Mouse (Mus musculus) limb, embryonic 14.5 days (tissue): ENCODE measurements around the gene Ikbkg. TPM values are rescaled to one million over a fixed set of nuclear protein-coding genes. Genes with fewer than 3 reads are reported as not detected.

Experiments used
- ATAC-seq: fragments of 200-750 bp; cut with Nextera tagmentation; 2 replicates; pipeline ENCODE4 v1.8.0; 2017; ENCODE audit warnings: low read depth, moderate number of reproducible peaks, moderate TSS enrichment; ENCODE audit not compliant: low FRiP score
- DNase-seq: peaks from one replicate; pipeline ENCODE4 v3.0.0-alpha.2; 2015; ENCODE audit warnings: low spot score
- H3K27ac ChIP-seq: fragments of 300-500 bp; sonication (generic); replicated peaks from 2 replicates; pipeline ENCODE4 v1.5.1; 2014; ENCODE audit warnings: low read depth, mild to moderate bottlenecking, low read length, moderate library complexity, mixed read lengths
- H3K27me3 ChIP-seq: fragments of 300-500 bp; sonication (generic); 2 replicates; pipeline ENCODE4 v1.6.1; 2014; ENCODE audit warnings: low read length, mixed read lengths; ENCODE audit not compliant: control insufficient read depth, insufficient read depth
- H3K36me3 ChIP-seq: fragments of 300-500 bp; sonication (generic); 2 replicates; pipeline ENCODE4 v1.6.1; 2014; ENCODE audit warnings: mild to moderate bottlenecking, low read length, moderate library complexity, mixed read lengths; ENCODE audit not compliant: control insufficient read depth, insufficient read depth
- H3K4me1 ChIP-seq: fragments of 300-500 bp; sonication (generic); 2 replicates; pipeline ENCODE4 v1.6.1; 2014; ENCODE audit warnings: antibody characterized with exemption, low read length, mixed read lengths; ENCODE audit not compliant: control insufficient read depth, insufficient read depth
- H3K4me2 ChIP-seq: fragments of 300-500 bp; sonication (generic); replicated peaks from 2 replicates; pipeline ENCODE4 v1.6.1; 2014; ENCODE audit warnings: low read depth, mild to moderate bottlenecking, low read length, moderate library complexity; ENCODE audit not compliant: severe bottlenecking
- H3K4me3 ChIP-seq: fragments of 300-500 bp; sonication (generic); replicated peaks from 2 replicates; pipeline ENCODE4 v1.5.1; 2014; ENCODE audit warnings: low read length
- H3K9ac ChIP-seq: fragments of 300-500 bp; sonication (generic); 2 replicates; pipeline ENCODE4 v1.6.1; 2014; ENCODE audit warnings: mild to moderate bottlenecking, low read depth, low read length, moderate library complexity; ENCODE audit not compliant: severe bottlenecking
- H3K9me3 ChIP-seq: fragments of 300-500 bp; sonication (generic); 2 replicates; pipeline ENCODE4 v1.6.1; 2016; ENCODE audit warnings: low read length; ENCODE audit not compliant: control insufficient read depth
- POLR2A ChIP-seq: fragments of 200-500 bp; IDR thresholded peaks from 2 replicates; pipeline ENCODE4 v1.8.0; 2012; ENCODE audit warnings: inconsistent platforms, mild to moderate bottlenecking, moderate library complexity, borderline replicate concordance; ENCODE audit not compliant: insufficient read depth, insufficient read length; ENCODE audit errors: extremely low read depth
- WGBS: fragments of 180-500 bp; shearing (Covaris S2); extraction: QIAGEN DNeasy Blood & Tissue Kit; methylation state at CpG from one replicate; pipeline ENCODE4 v1.1.7; 2014; 5-methylcytosine and 5-hydroxymethylcytosine counted together
- polyA plus RNA-seq, 2 experiments: library from polyadenylated mRNA; depleted of rRNA in 1 of 2; stranded (reverse) in 1 of 2; unstranded in 1 of 2; fragments of >200 nt; fragmentation: Nextera tagmentation in 1 of 2; extraction: Ambion mirVana in 1 of 2; gene quantifications; 2 replicates each; pipeline versions ENCODE4 v1.2.1 to v1.2.3; 2012 to 2014

The Ikbkg gene
- polyA plus RNA-seq, 2 experiments = 17.4 to 23.9 TPM

DNA sequence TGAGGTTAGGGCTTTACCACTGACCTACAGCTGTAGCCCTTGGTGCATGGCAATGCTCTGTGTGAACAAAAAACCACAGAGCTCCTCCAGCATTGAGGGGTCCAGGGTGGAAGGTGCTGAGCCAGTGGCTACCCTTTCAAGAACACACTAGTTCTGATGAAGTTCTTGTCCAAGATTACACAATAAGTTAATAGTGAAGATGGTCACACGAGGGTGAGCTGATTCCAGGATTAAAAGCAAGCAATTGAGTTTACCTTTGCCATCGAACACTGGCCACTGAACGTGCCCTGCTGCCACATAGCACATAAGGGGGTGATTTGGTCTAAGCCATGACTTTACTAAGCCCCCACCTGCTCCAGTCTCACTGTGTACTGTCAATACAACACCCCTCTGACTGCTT is 34.0 kb downstream of the Ikbkg start:
- 83% methylated on average over 3 of the region's 3 CpGs for WGBS
- H3K9me3 ChIP-seq = no peaks in the 10 kb centered on the region
- ATAC-seq (no peak), DNase-seq (no peak)
- H3K4me3 ChIP-seq = no peak overlapping the region
- H3K9ac ChIP-seq = no peak overlapping the region
- H3K4me1 ChIP-seq = no peaks in the 10 kb centered on the region
- no peaks in the 10 kb centered on the region for H3K36me3 ChIP-seq
- no peak for TF ChIP-seq POLR2A
- H3K27me3 ChIP-seq = no peaks in the 10 kb centered on the region
- no peak overlapping the region for H3K27ac ChIP-seq
- no peak overlapping the region for H3K4me2 ChIP-seq

DNA sequence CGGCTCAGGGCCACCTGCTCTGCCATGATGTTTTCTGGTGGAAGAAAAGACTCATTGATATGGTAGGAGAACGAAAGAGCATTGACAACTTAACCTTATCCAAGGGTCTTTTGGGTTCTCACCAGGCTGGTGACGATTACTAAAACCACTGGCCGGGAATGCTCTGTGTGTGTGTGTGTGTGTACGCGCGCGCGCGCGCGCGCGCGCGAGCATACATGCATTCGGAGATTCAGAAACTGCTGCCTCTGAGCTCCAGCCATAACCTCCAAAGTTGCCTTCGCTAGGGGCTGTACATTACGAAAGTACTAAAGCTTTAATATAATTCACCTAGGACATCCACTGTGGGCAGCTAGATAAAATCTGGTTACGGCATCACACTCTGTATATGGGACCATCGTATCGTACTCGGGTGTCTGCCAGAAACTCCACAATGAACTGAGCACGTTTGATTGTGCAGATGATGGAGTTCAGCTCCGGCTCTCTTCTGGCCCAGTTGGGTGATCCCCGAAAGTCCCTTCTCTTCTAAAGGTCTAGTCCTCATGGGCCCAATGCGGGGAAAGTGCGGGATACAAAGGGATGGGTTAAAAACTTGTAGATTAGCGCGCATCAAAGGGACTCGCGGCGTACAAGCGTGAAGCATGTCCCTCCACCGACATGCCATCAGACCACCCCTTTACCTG is 35.2 kb downstream of the Ikbkg start:
- Histone ChIP-seq H3K4me2 (peak overlapping the region; percentile 48), H3K4me3 (peak overlapping the region; percentile 54), H3K4me1 (no peaks in the 10 kb centered on the region), H3K9me3 (no peaks in the 10 kb centered on the region), H3K27me3 (no peaks in the 10 kb centered on the region), H3K36me3 (0 out of 2 replicates have a peak, but pooled peaks cover under 1% of the 10 kb centered on the region), H3K27ac (peak overlapping the region; percentile 81; the same call in 1 of the 2 replicates), H3K9ac (peak overlapping the region; percentile 62)
- TF ChIP-seq POLR2A = no peak
- ATAC-seq (peak; percentile 10), DNase-seq (peak; percentile 3)
- WGBS = 44% methylated on average over 35 of the region's 35 CpGs

DNA sequence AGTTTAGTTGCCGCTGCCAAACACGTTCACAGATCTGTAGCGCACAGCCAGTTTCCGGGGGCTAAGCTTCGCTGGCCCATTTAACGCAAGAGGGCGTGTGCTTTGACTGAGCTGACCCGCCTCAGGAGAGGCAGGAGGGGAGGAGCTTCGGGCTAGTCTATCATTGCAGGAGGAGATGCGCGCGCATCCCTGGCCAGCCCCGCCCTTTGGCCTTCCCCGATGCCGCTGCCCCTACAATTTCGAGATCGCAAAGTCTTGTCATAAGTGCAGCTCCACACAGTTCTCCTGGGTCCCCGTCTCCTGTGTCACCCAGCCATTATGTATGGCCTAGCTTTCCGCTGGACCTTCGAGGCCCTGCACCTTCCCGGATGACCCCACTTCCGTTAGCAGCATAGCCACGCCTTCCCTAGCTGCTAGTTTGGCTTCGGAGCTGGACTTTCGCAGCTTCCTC is 35.8 kb downstream of the Ikbkg start, which contains the start of gene G6pdx:
Gene G6pdx, minus strand, starts transcription at position 369 of the 451 bp plus-strand sequence.
- H3K4me1 ChIP-seq = no peaks in the 10 kb centered on the region
- no peaks in the 10 kb centered on the region for H3K27me3 ChIP-seq
- peak; percentile 90 for ATAC-seq
- H3K27ac ChIP-seq = peak within 1 kb of the TSS; percentile 81
- H3K36me3 ChIP-seq = peaks cover 6% of the 10 kb centered on the region; the same call in 1 of the 2 replicates
- TF ChIP-seq POLR2A = no peak
- peak within 1 kb of the TSS; percentile 48 for H3K4me2 ChIP-seq
- peak within 1 kb of the TSS; percentile 54 for H3K4me3 ChIP-seq
- no peaks in the 10 kb centered on the region for H3K9me3 ChIP-seq
- peak within 1 kb of the TSS; percentile 62 for H3K9ac ChIP-seq
- 20% methylated on average over 18 of the region's 25 CpGs for WGBS
- peak; percentile 92 for DNase-seq

DNA sequence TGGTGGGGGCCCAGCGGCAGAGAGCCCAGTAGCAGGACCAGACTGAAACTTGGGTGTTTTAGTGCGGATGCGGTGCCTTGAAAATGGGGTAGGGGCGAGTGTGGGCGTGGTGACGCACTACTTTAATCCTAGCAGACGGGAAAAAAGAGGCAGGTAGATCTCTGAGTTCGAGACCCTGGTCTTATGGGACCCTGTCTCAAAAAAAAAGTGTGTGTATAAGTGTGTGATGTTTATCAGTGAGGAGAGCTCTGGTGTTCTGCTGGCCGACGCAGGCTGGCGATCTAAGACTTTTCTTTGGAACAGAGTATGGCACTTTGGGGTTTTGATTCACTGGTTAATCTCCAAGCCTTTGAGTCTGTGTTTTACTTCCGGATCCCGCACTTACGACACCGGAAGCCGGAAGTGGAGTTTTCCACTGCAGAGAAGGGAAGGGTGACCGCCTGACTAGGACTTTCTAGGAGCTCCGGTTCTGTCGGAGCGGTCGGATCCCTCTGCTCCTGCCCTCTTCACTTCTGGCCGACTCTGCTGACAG is 36.3 kb downstream of the Ikbkg start:
- Histone ChIP-seq H3K27me3 (no peaks in the 10 kb centered on the region), H3K4me3 (peak overlapping the region; percentile 54), H3K9ac (peak overlapping the region; percentile 62), H3K36me3 (peaks cover 11% of the 10 kb centered on the region; the same call in 1 of the 2 replicates), H3K4me1 (no peaks in the 10 kb centered on the region), H3K4me2 (peak overlapping the region; percentile 48), H3K9me3 (no peaks in the 10 kb centered on the region), H3K27ac (peak overlapping the region; percentile 81)
- 26% methylated on average over 17 of the region's 22 CpGs for WGBS
- no peak for TF ChIP-seq POLR2A
- ATAC-seq = peak; percentile 68
- DNase-seq = peak; percentile 76

DNA sequence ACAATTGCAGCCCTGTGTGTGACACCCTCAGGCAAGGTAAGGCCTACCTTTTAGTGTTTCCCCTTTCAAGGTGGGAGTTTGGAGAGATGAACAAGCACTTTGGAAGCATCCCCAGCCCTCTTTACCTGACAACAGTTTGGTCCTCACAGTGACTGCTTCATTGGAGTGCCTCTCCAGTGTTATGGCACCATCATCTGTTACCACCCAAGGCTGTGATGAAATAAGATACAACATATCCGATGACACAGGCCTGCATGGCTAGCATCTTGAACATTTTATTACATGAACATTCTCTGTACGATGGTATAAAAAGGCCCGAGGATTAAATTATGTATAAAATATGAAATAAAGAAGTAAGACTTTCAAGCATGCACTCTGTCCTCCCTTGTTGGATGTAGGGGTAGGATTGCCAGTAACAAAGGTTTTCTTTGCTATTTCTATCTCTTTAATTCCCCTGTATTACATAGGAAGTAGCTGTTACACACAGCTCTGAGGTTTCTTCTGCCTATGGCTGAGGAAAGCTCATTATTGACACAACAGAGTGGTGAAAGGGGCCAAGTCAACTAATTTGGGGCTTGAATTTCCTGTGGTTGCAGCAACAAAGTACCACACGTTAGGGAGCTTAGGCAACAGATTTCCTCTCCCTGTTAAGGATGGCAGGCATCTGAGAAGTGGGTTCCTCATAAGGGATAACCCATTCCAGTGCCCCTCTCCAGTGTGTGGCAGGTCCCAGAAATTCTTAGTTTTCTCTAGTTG is 58.2 kb downstream of the Ikbkg start:
- Histone ChIP-seq H3K4me1 (no peaks in the 10 kb centered on the region), H3K4me3 (no peak overlapping the region), H3K4me2 (no peak overlapping the region), H3K36me3 (peaks cover 6% of the 10 kb centered on the region; the same call in 1 of the 2 replicates), H3K9me3 (no peaks in the 10 kb centered on the region), H3K9ac (no peak overlapping the region), H3K27ac (no peak overlapping the region), H3K27me3 (no peaks in the 10 kb centered on the region)
- ATAC-seq = no peak
- DNase-seq = no peak
- TF ChIP-seq POLR2A = no peak
- WGBS = 72% methylated on average over 4 of the region's 4 CpGs
